Mouse (Mus musculus) embryonic facial prominence, embryonic 15.5 days (tissue): ENCODE results near the gene Tmc2. TPM values are rescaled to one million over a fixed set of nuclear protein-coding genes. Genes with fewer than 3 reads are reported as not detected.

Experiments used
- ATAC-seq: fragments of 200-750 bp; cut with Nextera tagmentation; 2 replicates; pipeline ENCODE4 v1.8.0; 2017; ENCODE audit warnings: low read depth, moderate TSS enrichment; ENCODE audit not compliant: insufficient number of reproducible peaks, low FRiP score, low TSS enrichment
- H3K27ac ChIP-seq: fragments of 300-500 bp; sonication (generic); replicated peaks from 2 replicates; pipeline ENCODE4 v1.5.1; 2015; ENCODE audit warnings: mild to moderate bottlenecking, inconsistent platforms
- H3K27me3 ChIP-seq: fragments of 300-500 bp; sonication (generic); 2 replicates; pipeline ENCODE4 v1.6.1; 2015; ENCODE audit warnings: inconsistent platforms
- H3K36me3 ChIP-seq: fragments of 300-500 bp; sonication (generic); 2 replicates; pipeline ENCODE4 v1.6.1; 2015; ENCODE audit warnings: mild to moderate bottlenecking, inconsistent platforms
- H3K4me1 ChIP-seq: fragments of 300-500 bp; sonication (generic); 2 replicates; pipeline ENCODE4 v1.6.1; 2015; ENCODE audit warnings: inconsistent platforms
- H3K4me2 ChIP-seq: fragments of 300-500 bp; sonication (generic); replicated peaks from 2 replicates; pipeline ENCODE4 v1.6.1; 2015; ENCODE audit warnings: mild to moderate bottlenecking, inconsistent platforms
- H3K4me3 ChIP-seq: fragments of 300-500 bp; sonication (generic); replicated peaks from 2 replicates; pipeline ENCODE4 v1.5.1; 2015; ENCODE audit warnings: mild to moderate bottlenecking, inconsistent platforms
- H3K9ac ChIP-seq: fragments of 300-500 bp; sonication (generic); 2 replicates; pipeline ENCODE4 v1.6.1; 2015; ENCODE audit warnings: inconsistent platforms
- H3K9me3 ChIP-seq: fragments of 300-500 bp; sonication (generic); replicated peaks from 2 replicates; pipeline ENCODE4 v1.6.1; 2016; ENCODE audit warnings: inconsistent platforms
- WGBS: fragments of 180-500 bp; shearing (Covaris S2); methylation state at CpG from one replicate; pipeline ENCODE4 v1.1.7; 2015; 5-methylcytosine and 5-hydroxymethylcytosine counted together
- polyA plus RNA-seq: library from polyadenylated mRNA; unstranded; fragments of >200 nt; fragmentation: Nextera tagmentation; extraction: Ambion mirVana; gene quantifications from 2 replicates; pipeline ENCODE4 v1.2.1, GENCODE M21; 2015

The Tmc2 gene
- polyA plus RNA-seq, 1 experiment from 2014 or later = not detected

DNA sequence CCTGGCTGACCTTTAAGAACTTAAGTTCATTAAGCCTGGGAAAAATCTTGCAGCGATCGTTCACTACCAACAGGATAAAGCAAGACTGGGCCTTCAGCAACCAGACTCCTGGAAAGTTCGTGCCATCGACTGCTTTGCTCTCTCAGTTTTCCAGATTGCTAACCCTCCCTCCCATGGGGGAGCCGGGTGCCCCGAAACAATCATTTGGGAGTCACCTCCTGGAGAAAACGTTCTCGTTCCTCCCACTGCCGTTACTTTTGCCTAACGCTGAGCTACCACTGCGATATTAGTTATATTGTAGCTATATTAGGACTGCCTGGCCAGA, 16.7 kb upstream of the Tmc2 start:
- H3K36me3 ChIP-seq = peaks cover 32% of the 10 kb centered on the region
- H3K4me1 ChIP-seq = peaks cover 20% of the 10 kb centered on the region
- H3K27me3 ChIP-seq = no peaks in the 10 kb centered on the region
- H3K9ac ChIP-seq = peak overlapping the region; percentile 100
- ATAC-seq = no peak
- H3K27ac ChIP-seq = peak overlapping the region; percentile 97
- H3K4me2 ChIP-seq = peak overlapping the region; percentile 76
- H3K9me3 ChIP-seq = no peaks in the 10 kb centered on the region
- under 1% methylated on average over 11 of the region's 11 CpGs for WGBS
- H3K4me3 ChIP-seq = peak overlapping the region; percentile 97

DNA sequence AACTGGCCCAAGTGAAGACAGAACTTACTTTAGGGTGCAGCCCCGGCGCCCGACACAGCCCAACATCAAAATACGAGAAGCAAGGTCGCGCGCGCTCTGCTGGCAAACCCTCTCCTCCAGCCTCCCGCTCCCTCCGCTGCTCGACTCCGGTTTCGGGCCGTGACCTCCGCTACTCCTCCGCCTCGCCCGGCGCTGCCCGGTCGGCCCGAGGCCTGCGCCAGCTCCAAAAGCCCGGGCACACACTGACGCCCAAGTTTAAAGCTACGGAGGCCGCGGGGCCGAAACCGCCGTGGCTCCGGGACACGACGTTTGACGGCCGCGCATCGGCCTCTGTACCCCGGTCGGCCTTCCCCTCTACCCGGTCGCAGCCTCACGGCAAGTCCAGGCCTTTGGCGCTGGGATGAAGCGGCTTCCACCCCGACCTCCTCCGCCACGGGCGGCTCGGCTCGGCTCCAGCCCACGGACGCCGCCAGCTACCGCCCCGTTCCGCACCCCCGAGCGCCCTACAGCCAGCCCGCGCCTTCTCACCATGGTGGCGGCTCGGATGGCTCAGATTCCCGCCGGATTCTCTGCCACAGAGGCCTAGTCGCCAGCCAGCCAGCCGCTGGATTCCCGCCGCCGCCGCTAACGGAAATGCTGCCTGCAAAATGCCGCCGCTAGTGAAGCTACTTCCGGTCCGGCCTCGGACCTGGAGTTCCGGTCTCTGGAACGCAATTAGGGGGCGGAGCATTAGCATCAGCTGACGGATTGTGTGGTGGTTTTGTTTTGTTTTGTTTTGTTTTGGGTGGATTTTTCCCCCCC, 16.1 kb upstream of the Tmc2 start, which contains the start of gene Snrpb:
Gene Snrpb (minus strand): TSS at position 698 of the 801 bp plus-strand sequence.
- peaks cover 26% of the 10 kb centered on the region for H3K36me3 ChIP-seq
- peak within 1 kb of the TSS; percentile 97 for H3K27ac ChIP-seq
- H3K4me2 ChIP-seq = peak within 1 kb of the TSS; percentile 76
- no peaks in the 10 kb centered on the region for H3K9me3 ChIP-seq
- H3K4me3 ChIP-seq = peak within 1 kb of the TSS; percentile 97
- peaks cover 20% of the 10 kb centered on the region for H3K4me1 ChIP-seq
- H3K9ac ChIP-seq = peak within 1 kb of the TSS; percentile 100
- WGBS = under 1% methylated on average over 81 of the region's 81 CpGs
- no peaks in the 10 kb centered on the region for H3K27me3 ChIP-seq
- peak; percentile 91 for ATAC-seq

DNA sequence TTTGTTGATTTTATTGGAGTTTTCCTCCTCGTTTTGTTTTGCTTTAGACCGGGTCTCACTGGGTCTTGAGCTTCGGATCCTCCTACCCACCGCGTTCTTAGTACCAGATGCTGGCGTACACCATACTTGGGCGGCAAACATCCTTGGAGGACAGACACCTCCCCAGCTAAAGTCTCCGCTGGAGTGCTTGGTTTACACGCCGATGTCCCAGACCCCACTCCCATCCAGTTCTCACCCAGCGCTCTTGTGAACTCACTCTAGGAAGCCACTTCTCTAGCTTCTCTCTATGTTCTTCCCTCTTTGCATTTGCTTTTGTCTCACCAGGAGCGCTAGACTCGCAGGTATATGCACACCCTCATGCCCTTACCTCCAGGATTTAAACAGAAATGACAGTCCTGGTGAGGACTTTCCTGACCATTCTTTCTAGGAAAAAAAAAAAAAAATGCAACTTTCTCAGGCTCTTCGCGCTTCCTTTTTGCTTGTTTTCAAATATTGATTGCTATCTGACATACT, 15.4 kb upstream of the Tmc2 start:
- H3K4me3 ChIP-seq = peak overlapping the region; percentile 97
- H3K4me1 ChIP-seq = peaks cover 20% of the 10 kb centered on the region
- H3K9me3 ChIP-seq = no peaks in the 10 kb centered on the region
- H3K27me3 ChIP-seq = no peaks in the 10 kb centered on the region
- H3K36me3 ChIP-seq = peaks cover 20% of the 10 kb centered on the region
- peak overlapping the region; percentile 100 for H3K9ac ChIP-seq
- peak overlapping the region; percentile 76 for H3K4me2 ChIP-seq
- peak overlapping the region; percentile 97 for H3K27ac ChIP-seq
- WGBS = under 1% methylated on average over 15 of the region's 15 CpGs
- peak; percentile 61 for ATAC-seq

DNA sequence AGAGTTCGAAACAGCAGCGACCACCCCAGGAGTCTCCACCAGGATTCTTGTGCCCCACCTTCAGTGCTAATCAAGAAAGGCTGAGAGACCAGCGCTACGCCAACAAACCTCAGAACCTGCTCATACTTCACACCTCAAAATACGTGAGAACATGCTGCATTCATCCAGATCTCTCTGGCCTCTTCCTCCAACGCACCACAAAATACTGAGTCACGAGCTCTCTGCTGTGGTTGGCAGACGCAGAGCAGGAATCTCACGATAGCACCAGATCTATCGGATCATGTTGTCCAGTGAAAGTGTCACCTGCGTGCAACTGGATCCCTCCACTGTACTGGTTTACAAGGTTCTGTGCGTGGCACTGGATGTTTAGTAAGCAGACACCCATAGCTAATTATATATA, 6.6 kb upstream of the Tmc2 start:
- WGBS = 86% methylated on average over 12 of the region's 12 CpGs
- no peaks in the 10 kb centered on the region for H3K27me3 ChIP-seq

DNA sequence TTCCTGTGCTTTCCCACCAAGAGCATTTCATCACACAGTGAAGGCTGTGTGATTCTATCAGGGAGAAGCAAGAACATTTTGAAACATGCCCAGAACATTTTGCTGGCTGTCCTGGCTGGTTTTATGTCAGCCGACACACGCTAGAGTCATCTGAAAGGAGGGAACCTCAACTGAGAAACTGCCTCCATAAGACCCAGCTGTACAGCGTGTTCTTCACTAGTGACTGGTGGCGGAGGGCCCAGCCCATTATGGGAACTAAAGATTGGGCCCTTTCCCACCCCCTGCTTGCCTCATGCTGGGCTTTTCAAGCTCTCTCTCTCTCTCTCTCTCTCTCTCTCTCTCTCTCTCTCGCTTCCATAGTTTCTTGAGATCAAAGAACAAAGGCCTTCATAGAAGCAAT, 6.0 kb downstream of the Tmc2 start:
- no peaks in the 10 kb centered on the region for H3K4me1 ChIP-seq
- no peaks in the 10 kb centered on the region for H3K9me3 ChIP-seq
- no peaks in the 10 kb centered on the region for H3K27me3 ChIP-seq
- no peak overlapping the region for H3K4me3 ChIP-seq
- H3K4me2 ChIP-seq = no peak overlapping the region
- no peak overlapping the region for H3K27ac ChIP-seq
- no peak overlapping the region for H3K9ac ChIP-seq
- 44% methylated on average over 5 of the region's 5 CpGs for WGBS
- no peak for ATAC-seq
- H3K36me3 ChIP-seq = no peaks in the 10 kb centered on the region

More for the DNA sequence above, 6.6 kb upstream of the Tmc2 start:
- H3K4me2 ChIP-seq = no peak overlapping the region
- H3K9ac ChIP-seq = no peak overlapping the region
- H3K4me1 ChIP-seq = no peaks in the 10 kb centered on the region
- H3K36me3 ChIP-seq = no peaks in the 10 kb centered on the region
- no peak overlapping the region for H3K4me3 ChIP-seq
- H3K27ac ChIP-seq = no peak overlapping the region
- no peak for ATAC-seq
- H3K9me3 ChIP-seq = no peaks in the 10 kb centered on the region

DNA sequence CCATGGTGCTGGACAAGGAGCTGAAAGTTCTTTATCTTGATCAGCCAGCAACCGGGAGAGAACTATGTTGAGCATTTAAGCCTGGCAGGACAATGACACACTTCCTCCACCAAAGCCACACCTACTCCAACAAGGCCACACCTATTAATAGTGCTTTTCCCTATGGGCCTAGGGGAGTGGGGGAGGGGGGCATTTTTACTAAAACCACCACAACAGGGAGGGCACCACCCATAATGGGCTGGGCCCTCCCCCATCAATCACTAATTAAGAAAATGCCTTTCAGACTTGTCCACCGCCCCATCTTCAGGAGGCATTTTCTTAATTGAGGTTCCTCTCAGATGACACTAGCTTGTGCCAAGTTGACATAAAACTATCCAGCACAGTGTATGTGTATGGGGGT, 12.4 kb downstream of the Tmc2 start:
- H3K27ac ChIP-seq = no peak overlapping the region
- H3K9me3 ChIP-seq = no peaks in the 10 kb centered on the region
- no peak overlapping the region for H3K9ac ChIP-seq
- H3K4me3 ChIP-seq = no peak overlapping the region
- 64% methylated on average over 2 of the region's 2 CpGs for WGBS
- H3K4me2 ChIP-seq = no peak overlapping the region
- H3K36me3 ChIP-seq = no peaks in the 10 kb centered on the region
- no peak for ATAC-seq
- no peaks in the 10 kb centered on the region for H3K27me3 ChIP-seq
- H3K4me1 ChIP-seq = no peaks in the 10 kb centered on the region

DNA sequence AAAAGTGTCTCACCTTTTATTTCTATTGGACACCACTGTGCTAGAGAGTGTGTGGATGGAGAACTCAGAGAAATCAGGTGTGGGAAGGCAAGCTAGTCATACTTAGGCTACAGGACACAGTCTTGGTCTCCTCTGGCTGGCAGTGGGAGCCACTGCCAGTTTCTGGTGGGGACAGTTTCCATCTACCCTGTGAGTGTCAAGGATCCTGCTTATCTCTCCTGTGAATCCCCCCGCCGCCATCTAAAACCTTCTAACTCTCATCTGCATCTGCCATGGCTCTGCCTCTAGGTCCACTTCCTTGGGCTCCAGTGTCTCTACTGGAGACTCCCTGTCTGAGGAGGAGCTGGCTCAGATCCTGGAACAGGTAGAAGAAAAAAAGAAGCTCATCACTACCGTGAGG, 13.0 kb downstream of the Tmc2 start:
- Histone ChIP-seq H3K4me3 (no peak overlapping the region), H3K9ac (no peak overlapping the region), H3K4me1 (no peaks in the 10 kb centered on the region), H3K27me3 (no peaks in the 10 kb centered on the region), H3K4me2 (no peak overlapping the region), H3K27ac (no peak overlapping the region), H3K36me3 (no peaks in the 10 kb centered on the region), H3K9me3 (no peaks in the 10 kb centered on the region)
- no peak for ATAC-seq
- 94% methylated on average over 3 of the region's 3 CpGs for WGBS

DNA sequence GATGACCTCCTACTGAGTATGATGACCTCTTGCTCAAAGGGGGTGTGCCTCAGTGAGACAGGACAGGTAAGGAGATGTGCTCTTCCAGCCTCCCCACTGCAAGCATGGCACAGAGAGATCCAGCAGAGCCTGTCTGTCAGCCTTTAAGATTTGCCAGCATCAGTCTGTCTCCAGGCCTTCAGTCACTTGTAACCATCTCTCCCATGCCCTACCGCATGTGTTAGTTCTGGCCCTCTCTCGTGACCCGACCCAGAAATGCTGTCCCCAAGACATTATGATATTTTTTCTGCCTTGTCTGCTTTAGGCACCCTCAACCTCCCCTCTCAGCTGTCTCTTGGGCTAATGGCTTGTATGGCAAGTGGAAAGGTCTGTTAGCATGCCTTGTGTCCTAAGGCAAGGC, 14.6 kb downstream of the Tmc2 start:
- Histone ChIP-seq H3K27me3 (no peaks in the 10 kb centered on the region), H3K9me3 (no peaks in the 10 kb centered on the region), H3K27ac (no peak overlapping the region), H3K4me1 (no peaks in the 10 kb centered on the region), H3K9ac (no peak overlapping the region), H3K4me3 (no peak overlapping the region), H3K36me3 (no peaks in the 10 kb centered on the region), H3K4me2 (no peak overlapping the region)
- ATAC-seq = no peak
- 94% methylated on average over 3 of the region's 3 CpGs for WGBS

DNA sequence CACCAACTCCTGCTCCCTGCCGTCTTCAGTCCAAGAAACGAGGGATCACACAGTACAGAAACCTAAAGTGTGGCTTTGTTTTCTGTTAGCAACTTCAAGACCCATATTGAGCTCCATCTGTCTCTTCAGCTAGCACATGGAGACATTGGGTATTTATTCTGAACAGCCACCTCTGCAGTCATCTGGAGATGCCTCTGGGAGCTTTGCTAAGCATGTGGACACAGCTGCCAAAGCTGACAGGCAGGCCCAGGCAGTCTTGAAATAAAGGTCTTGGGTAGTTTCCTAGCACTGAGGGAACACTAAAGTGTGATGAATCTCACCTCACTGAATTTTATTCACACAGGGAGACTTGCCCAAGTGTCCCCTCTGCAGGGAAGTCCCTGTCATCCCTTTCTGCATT, 16.6 kb downstream of the Tmc2 start:
- no peak overlapping the region for H3K9ac ChIP-seq
- no peak overlapping the region for H3K4me2 ChIP-seq
- no peak overlapping the region for H3K27ac ChIP-seq
- H3K4me1 ChIP-seq = no peaks in the 10 kb centered on the region
- H3K36me3 ChIP-seq = no peaks in the 10 kb centered on the region
- ATAC-seq = no peak
- H3K9me3 ChIP-seq = no peaks in the 10 kb centered on the region
- no peak overlapping the region for H3K4me3 ChIP-seq
- 59% methylated on average over 2 of the region's 2 CpGs for WGBS
- no peaks in the 10 kb centered on the region for H3K27me3 ChIP-seq

DNA sequence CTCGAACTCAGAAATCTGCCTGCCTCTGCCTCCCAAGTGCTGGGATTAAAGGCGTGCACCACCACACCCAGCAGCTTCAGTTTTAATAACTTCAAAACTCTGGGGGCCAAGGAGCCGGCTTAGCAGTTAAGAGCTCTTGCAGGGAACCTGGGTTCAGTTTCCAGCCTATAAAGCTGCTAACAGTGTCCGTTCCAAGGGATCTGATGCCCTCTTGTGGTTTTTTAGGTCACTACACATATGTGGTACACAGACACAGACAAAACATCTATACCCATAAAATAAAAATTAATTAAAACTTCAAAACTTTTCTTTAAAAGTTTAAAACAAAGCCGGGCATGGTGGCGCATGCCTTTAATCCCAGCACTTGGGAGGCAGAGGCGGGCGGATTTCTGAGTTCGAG, 51.9 kb downstream of the Tmc2 start:
- H3K9me3 ChIP-seq = no peaks in the 10 kb centered on the region
- H3K27me3 ChIP-seq = 0 out of 2 replicates have a peak, but pooled peaks cover 3% of the 10 kb centered on the region
- H3K27ac ChIP-seq = no peak overlapping the region
- no peaks in the 10 kb centered on the region for H3K36me3 ChIP-seq
- WGBS = 44% methylated on average over 9 of the region's 9 CpGs
- H3K4me3 ChIP-seq = no peak overlapping the region
- no peak overlapping the region for H3K9ac ChIP-seq
- H3K4me2 ChIP-seq = no peak overlapping the region
- no peaks in the 10 kb centered on the region for H3K4me1 ChIP-seq
- no peak for ATAC-seq

DNA sequence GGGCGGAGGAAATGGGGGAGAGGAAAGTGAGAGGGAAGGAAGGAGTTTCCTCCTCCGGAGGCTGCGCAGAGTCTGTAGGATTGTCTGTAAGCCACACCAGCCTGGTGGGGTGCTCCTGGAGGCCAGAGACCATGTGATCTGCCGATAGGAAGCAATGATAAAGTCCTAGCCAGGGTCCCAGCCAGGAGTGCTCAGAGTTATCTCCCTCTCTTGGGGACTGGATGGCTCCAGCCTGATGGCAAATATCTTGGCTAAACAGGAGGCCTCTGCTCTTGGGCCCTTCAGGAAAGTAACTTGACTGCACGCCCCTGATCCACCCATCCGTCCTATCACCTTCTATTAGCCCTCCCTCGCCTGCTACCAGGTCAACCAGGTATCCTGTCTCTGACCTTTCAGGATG, 53.2 kb downstream of the Tmc2 start:
- no peak for ATAC-seq
- 72% methylated on average over 7 of the region's 7 CpGs for WGBS
- H3K9ac ChIP-seq = no peak overlapping the region

DNA sequence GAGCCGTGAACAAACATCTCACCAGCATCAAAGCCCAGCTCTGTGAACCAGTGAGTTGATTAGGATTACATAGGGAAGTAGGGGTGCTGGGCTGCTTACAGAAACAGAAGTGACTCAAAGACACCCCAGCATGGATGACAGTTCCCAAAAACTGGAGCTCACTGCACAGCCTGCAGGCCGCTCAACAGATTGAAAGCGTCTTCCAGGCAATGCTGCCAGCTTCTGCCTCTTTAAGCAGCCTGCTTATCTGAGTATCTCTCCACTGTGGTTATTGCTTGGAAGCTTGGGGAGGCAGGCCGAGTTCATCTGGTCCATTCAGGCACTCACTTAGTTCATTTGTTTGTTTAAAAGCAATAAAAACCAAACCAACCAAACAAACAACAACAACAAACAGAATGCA, 61.8 kb downstream of the Tmc2 start:
- no peak for ATAC-seq
- WGBS = 84% methylated on average over 4 of the region's 4 CpGs

More for the DNA sequence above, 53.2 kb downstream of the Tmc2 start:
- Histone ChIP-seq H3K36me3 (no peaks in the 10 kb centered on the region), H3K27ac (no peak overlapping the region), H3K9me3 (no peaks in the 10 kb centered on the region), H3K4me1 (no peaks in the 10 kb centered on the region), H3K27me3 (0 out of 2 replicates have a peak, but pooled peaks cover 3% of the 10 kb centered on the region), H3K4me3 (no peak overlapping the region), H3K4me2 (no peak overlapping the region)

More for the DNA sequence above, 61.8 kb downstream of the Tmc2 start:
- H3K27ac ChIP-seq = no peak overlapping the region
- H3K9ac ChIP-seq = no peak overlapping the region
- no peaks in the 10 kb centered on the region for H3K4me1 ChIP-seq
- H3K27me3 ChIP-seq = no peaks in the 10 kb centered on the region
- no peak overlapping the region for H3K4me2 ChIP-seq
- H3K4me3 ChIP-seq = no peak overlapping the region
- H3K36me3 ChIP-seq = no peaks in the 10 kb centered on the region
- H3K9me3 ChIP-seq = no peaks in the 10 kb centered on the region
